Mouse (Mus musculus) lung, embryonic 14.5 days (tissue): ENCODE data around the gene Ift52. TPM values are rescaled to one million over a fixed set of nuclear protein-coding genes. Genes with fewer than 3 reads are reported as not detected.

Experiments
- ATAC-seq: fragments of 200-750 bp; cut with Nextera tagmentation; 2 replicates; pipeline ENCODE4 v1.8.0; 2017; ENCODE audit warnings: mild to moderate bottlenecking, moderate TSS enrichment, moderate library complexity; ENCODE audit not compliant: insufficient read depth
- DNase-seq: peaks from one replicate; pipeline ENCODE4 v3.0.0-alpha.2; 2015
- H3K27ac ChIP-seq: fragments of 300-500 bp; sonication (generic); 2 replicates; pipeline ENCODE4 v1.5.1; 2014; ENCODE audit warnings: low read depth, mild to moderate bottlenecking, moderate library complexity
- H3K27me3 ChIP-seq: fragments of 300-500 bp; sonication (generic); 2 replicates; pipeline ENCODE4 v1.6.1; 2014; ENCODE audit warnings: low read length, control low read depth; ENCODE audit not compliant: insufficient read depth
- H3K36me3 ChIP-seq: fragments of 300-500 bp; sonication (generic); 2 replicates; pipeline ENCODE4 v1.6.1; 2014; ENCODE audit warnings: control low read depth; ENCODE audit not compliant: insufficient read depth
- H3K4me1 ChIP-seq: fragments of 300-500 bp; sonication (generic); 2 replicates; pipeline ENCODE4 v1.6.1; 2014; ENCODE audit warnings: antibody characterized with exemption, control low read depth; ENCODE audit not compliant: insufficient read depth
- H3K4me2 ChIP-seq: fragments of 300-500 bp; sonication (generic); 2 replicates; pipeline ENCODE4 v1.6.1; 2014; ENCODE audit warnings: mild to moderate bottlenecking
- H3K4me3 ChIP-seq: fragments of 300-500 bp; sonication (generic); 2 replicates; pipeline ENCODE4 v1.5.1; 2014; ENCODE audit warnings: low read depth, low read length
- H3K9ac ChIP-seq: fragments of 300-500 bp; sonication (generic); 2 replicates; pipeline ENCODE4 v1.6.1; 2014
- H3K9me3 ChIP-seq: fragments of 300-500 bp; sonication (generic); 2 replicates; pipeline ENCODE4 v1.6.1; 2016; ENCODE audit warnings: low read depth, low read length, control low read depth
- CTCF ChIP-seq: IDR thresholded peaks from 2 replicates; pipeline ENCODE4 v1.5.1; 2016; ENCODE audit warnings: antibody characterized with exemption, low read depth
- WGBS: fragments of 180-500 bp; shearing (Covaris S2); extraction: QIAGEN DNeasy Blood & Tissue Kit; methylation state at CpG from one replicate; pipeline ENCODE4 v1.1.7; 2014; 5-methylcytosine and 5-hydroxymethylcytosine counted together
- polyA plus RNA-seq: library from polyadenylated mRNA; unstranded; fragments of >200 nt; fragmentation: Nextera tagmentation; extraction: Ambion mirVana; gene quantifications from 2 replicates; pipeline ENCODE4 v1.2.1, GENCODE M21; 2014

Gene Ift52
- polyA plus RNA-seq, 1 experiment from 2014 or later, result 49.0 TPM

DNA sequence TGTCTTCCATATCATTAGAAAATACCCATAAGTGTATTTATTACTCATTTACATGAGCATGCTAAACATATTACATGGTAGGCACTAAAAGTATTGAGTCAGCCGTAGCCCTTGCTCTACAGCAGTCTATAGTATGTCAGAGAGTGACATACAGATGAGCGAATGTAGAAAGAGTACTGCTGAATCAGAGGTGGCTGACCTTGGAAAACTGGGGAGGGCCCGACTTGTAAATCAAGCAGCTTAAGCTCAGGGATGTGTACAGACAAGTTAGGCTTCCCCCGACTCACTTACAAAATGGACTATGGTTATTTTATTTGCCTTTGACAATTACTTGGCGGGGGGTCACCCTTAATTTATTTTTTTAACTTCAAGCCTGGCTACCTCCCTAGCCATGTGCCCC, 14.1 kb downstream of the Ift52 start:
- H3K4me3 ChIP-seq, result no peak overlapping the region
- no peak overlapping the region for H3K9ac ChIP-seq
- no peak overlapping the region for H3K4me2 ChIP-seq
- 86% methylated on average over 5 of the region's 5 CpGs for WGBS
- H3K4me1 ChIP-seq, result no peaks in the 10 kb centered on the region
- ATAC-seq, result no peak
- no peak for DNase-seq
- no peaks in the 10 kb centered on the region for H3K9me3 ChIP-seq
- H3K27ac ChIP-seq, result no peak overlapping the region
- H3K36me3 ChIP-seq, result peaks cover 82% of the 10 kb centered on the region
- H3K27me3 ChIP-seq, result no peaks in the 10 kb centered on the region
- no peak for TF ChIP-seq CTCF

DNA sequence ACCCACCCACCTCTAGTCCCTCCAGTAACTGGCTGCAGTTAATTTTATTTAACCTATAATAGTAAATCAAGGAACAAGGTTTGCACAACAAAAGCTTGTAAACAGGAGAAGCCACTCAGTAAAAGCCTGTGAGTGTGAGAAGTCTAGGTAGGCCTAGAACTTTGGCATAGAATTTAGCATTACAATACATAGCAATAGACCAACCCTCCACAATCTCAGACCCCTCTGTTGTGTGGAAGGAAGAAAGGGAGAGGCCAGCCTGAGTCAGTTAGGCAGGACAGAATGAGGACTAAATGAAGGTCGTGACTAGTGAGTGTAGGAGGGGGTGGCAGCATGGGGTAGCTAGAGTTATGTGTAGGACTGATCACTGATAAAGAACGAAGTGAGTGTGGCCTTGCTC, 14.6 kb downstream of the Ift52 start:
- Histone ChIP-seq H3K4me3 (no peak overlapping the region), H3K27me3 (no peaks in the 10 kb centered on the region), H3K36me3 (peaks cover 82% of the 10 kb centered on the region), H3K9ac (no peak overlapping the region), H3K4me1 (no peaks in the 10 kb centered on the region), H3K4me2 (no peak overlapping the region), H3K9me3 (no peaks in the 10 kb centered on the region), H3K27ac (no peak overlapping the region)
- no peak for ATAC-seq
- no peak for DNase-seq
- TF ChIP-seq CTCF, result no peak
- WGBS, result 79% methylated on average over 2 of the region's 2 CpGs

GRCm38 (mm10) chr2:163032622-163033021, 15.5 kb downstream of the Ift52 start:
- TF ChIP-seq CTCF, result no peak
- H3K4me1 ChIP-seq, result no peaks in the 10 kb centered on the region
- H3K4me3 ChIP-seq, result no peak overlapping the region
- ATAC-seq (no peak), DNase-seq (no peak)
- no peaks in the 10 kb centered on the region for H3K27me3 ChIP-seq
- no peak overlapping the region for H3K9ac ChIP-seq
- H3K27ac ChIP-seq, result no peak overlapping the region
- H3K36me3 ChIP-seq, result peaks cover 82% of the 10 kb centered on the region
- 45% methylated on average over 4 of the region's 4 CpGs for WGBS
- no peaks in the 10 kb centered on the region for H3K9me3 ChIP-seq
- H3K4me2 ChIP-seq, result no peak overlapping the region

DNA sequence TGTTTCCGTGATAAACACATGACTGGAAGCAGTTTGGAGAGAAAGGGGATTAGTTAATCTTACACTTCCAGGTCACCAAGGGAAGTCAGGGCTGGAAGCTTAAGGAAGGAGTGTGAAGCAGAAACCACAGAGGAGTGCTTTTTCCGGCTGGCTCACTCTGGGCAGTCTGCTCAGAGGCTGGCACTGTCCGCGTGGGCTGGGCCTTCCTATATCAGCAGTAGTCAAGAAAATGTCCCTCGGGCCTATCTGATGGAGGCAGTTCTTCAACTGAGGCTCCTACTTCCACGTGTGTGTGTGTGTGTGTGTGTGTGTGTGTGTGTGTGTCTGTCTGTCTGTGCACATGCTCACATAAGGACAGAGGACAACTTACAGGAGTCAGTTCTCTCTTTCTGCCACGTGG, 22.8 kb downstream of the Ift52 start:
- Histone ChIP-seq H3K9me3 (no peaks in the 10 kb centered on the region), H3K36me3 (peaks cover 79% of the 10 kb centered on the region), H3K4me1 (no peaks in the 10 kb centered on the region), H3K4me2 (no peak overlapping the region), H3K4me3 (no peak overlapping the region), H3K9ac (no peak overlapping the region), H3K27ac (no peak overlapping the region), H3K27me3 (no peaks in the 10 kb centered on the region)
- ATAC-seq (no peak), DNase-seq (no peak)
- WGBS, result 81% methylated on average over 7 of the region's 7 CpGs
- TF ChIP-seq CTCF, result no peak

DNA sequence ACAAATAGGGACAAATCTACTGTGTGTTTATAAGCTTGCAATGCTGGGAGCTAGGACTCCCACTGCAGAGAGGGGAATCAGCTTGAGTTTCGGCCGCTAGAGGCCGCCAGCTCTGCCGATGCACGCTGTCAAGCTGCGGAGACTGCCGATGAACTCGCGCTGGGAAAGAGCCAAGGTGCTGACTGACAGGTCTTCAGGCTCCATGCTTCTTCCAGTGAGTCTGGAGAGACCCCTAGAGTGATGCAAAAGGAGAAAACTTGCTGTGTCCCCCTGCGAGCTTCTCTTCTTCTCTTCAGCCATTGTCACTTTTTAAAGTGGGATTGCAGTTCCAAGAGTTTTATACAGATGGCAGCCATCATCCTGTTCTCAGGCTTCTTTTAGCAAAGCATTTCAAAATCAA, 31.0 kb downstream of the Ift52 start:
- ATAC-seq (peak; percentile 85; the same call in 1 of the 2 replicates), DNase-seq (peak; percentile 93)
- Histone ChIP-seq H3K36me3 (peaks cover 40% of the 10 kb centered on the region), H3K4me2 (peak overlapping the region; percentile 52), H3K9ac (no peak overlapping the region), H3K9me3 (no peaks in the 10 kb centered on the region), H3K27me3 (no peaks in the 10 kb centered on the region), H3K27ac (no peak overlapping the region), H3K4me1 (no peaks in the 10 kb centered on the region), H3K4me3 (peak overlapping the region; percentile 25; the same call in 1 of the 2 replicates)
- peak; percentile 89 for TF ChIP-seq CTCF
- WGBS, result 3% methylated on average over 10 of the region's 10 CpGs

DNA sequence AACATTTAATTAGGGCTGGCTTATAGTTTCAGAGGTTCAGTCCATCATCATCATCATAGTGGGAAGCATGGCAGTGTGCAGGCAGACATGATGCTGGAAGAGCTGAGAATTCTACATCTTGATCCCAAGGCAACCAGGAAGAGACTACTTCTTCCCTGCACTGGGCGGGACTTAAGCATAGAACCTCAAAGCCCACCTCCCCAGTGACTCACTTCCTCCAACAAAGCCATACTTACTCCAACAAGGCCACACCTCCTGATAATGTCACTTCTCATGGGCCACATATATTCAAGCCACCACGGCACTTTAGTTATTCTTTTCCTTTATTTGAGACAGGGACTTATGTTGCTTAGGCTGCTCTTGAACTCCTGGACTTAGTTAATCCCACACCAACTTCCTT, 32.0 kb downstream of the Ift52 start:
- no peak overlapping the region for H3K9ac ChIP-seq
- no peak for TF ChIP-seq CTCF
- H3K27me3 ChIP-seq, result no peaks in the 10 kb centered on the region
- 90% methylated on average over 2 of the region's 2 CpGs for WGBS
- no peak overlapping the region for H3K4me3 ChIP-seq
- no peak overlapping the region for H3K4me2 ChIP-seq
- no peaks in the 10 kb centered on the region for H3K9me3 ChIP-seq
- DNase-seq (no peak), ATAC-seq (no peak)
- H3K4me1 ChIP-seq, result 0 out of 2 replicates have a peak, but pooled peaks cover 2% of the 10 kb centered on the region
- H3K36me3 ChIP-seq, result peaks cover 30% of the 10 kb centered on the region
- no peak overlapping the region for H3K27ac ChIP-seq

DNA sequence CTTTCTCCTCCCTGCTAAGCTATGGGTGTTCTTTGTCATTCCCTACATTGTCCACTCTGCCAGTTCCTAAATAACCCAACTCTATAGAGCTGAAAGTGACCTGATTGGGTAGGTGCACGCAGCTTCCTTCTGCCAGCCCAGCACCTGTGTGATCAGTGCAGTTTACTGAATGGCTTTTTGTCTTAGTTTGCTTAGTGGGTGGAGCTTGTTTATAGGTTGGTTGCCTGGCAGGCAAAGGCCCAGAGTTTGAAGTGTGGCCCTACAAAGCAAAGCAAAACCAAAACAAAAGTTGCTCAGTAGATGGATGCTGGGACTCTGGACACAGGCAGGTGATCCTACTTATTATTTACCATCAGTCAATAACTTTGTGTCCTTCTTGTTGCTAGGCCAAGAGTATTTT, 34.5 kb downstream of the Ift52 start:
- peaks cover 10% of the 10 kb centered on the region; the same call in 1 of the 2 replicates for H3K36me3 ChIP-seq
- DNase-seq (no peak), ATAC-seq (no peak)
- no peak overlapping the region for H3K9ac ChIP-seq
- H3K9me3 ChIP-seq, result no peaks in the 10 kb centered on the region
- H3K4me2 ChIP-seq, result no peak overlapping the region
- H3K4me3 ChIP-seq, result no peak overlapping the region
- no peak overlapping the region for H3K27ac ChIP-seq
- no peak for TF ChIP-seq CTCF
- no peaks in the 10 kb centered on the region for H3K27me3 ChIP-seq
- 52% methylated on average over 1 of the region's 1 CpGs for WGBS
- H3K4me1 ChIP-seq, result peaks cover 15% of the 10 kb centered on the region; the same call in 1 of the 2 replicates

DNA sequence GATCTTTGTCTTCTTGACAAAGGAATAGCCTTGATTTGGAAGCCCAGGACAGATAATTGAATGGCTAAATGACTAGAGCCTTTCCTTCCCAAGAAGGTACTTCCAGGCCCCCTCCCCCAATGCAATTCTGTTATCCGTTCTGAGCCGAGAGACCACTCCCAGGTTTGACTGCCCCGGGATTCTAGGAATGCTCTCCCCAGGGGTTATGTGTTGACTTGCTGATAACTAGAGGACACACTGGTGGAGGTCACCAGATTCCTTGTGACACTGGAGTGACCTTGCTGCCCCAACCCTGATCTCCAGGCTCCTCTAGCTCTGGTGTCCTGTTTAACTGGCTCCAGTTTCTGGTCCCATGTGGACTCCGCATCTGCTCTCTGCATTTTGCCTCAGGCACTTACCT, 34.9 kb downstream of the Ift52 start:
- ATAC-seq, result no peak
- no peak for DNase-seq
- Histone ChIP-seq H3K27me3 (no peaks in the 10 kb centered on the region), H3K9ac (no peak overlapping the region), H3K9me3 (no peaks in the 10 kb centered on the region), H3K27ac (no peak overlapping the region), H3K4me1 (peaks cover 16% of the 10 kb centered on the region; the same call in 1 of the 2 replicates), H3K36me3 (peaks cover 7% of the 10 kb centered on the region; the same call in 1 of the 2 replicates), H3K4me3 (no peak overlapping the region), H3K4me2 (no peak overlapping the region)
- WGBS, result 29% methylated on average over 4 of the region's 4 CpGs
- no peak for TF ChIP-seq CTCF
